Mouse (Mus musculus): ENCODE measurements at regions not wholly inside any gene's neighbourhood (a gene's known extent, or its start where the extent isn't known, plus 50 kb on each side); places are given as distances from the start of the nearest gene placed in this dataset.
"Not testable (repeated sequence)": the region's sequence is repeated elsewhere in the genome, so short reads cannot be mapped to it uniquely, and the experiment has no call there.

DNA sequence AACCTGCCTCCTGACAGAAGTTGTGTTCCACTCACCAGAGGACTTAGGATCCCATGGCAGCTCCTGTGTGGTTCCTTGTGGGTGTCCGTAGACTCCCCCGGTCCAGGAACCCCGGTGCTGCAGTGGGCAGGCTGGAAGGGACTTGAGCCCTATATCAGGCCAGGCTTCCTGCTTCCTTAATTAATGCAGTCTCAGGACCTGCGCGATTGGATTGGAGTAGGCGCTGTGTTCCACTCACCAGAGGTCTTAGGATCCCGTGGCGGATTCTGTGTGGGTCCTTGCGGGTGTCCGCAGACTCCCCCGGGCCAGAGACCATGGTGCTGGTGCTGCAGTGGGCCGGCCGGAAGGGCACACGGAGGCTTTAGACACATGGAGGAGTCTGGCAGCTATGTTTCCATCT, 288.7 kb downstream of the Fut8 start:
- H3K4me1 ChIP-seq (ENCODE audit: control insufficient read depth, insufficient read depth, low read length); H3K27ac ChIP-seq (ENCODE audit: insufficient read depth, low read length); H3K4me3 ChIP-seq (ENCODE audit: insufficient read depth, low read length): not testable (repeated sequence)

GRCm38 (mm10) chr12:77527499-77527898, 289.6 kb downstream of the Fut8 start:
- no peak for TF ChIP-seq CTCF (IDR thresholded peaks at IDR 0.05; ENCODE audit: borderline replicate concordance, insufficient read depth, low read length)
- no peak for TF ChIP-seq POLR2A (IDR thresholded peaks at IDR 0.05; ENCODE audit: low read depth, low read length)
- no peaks in the 10 kb centered on the region for H3K4me1 ChIP-seq (ENCODE audit: control insufficient read depth, insufficient read depth, low read length)
- no peak overlapping the region for H3K4me3 ChIP-seq (ENCODE audit: insufficient read depth, low read length)
- no peak overlapping the region for H3K27ac ChIP-seq (ENCODE audit: insufficient read depth, low read length)

DNA sequence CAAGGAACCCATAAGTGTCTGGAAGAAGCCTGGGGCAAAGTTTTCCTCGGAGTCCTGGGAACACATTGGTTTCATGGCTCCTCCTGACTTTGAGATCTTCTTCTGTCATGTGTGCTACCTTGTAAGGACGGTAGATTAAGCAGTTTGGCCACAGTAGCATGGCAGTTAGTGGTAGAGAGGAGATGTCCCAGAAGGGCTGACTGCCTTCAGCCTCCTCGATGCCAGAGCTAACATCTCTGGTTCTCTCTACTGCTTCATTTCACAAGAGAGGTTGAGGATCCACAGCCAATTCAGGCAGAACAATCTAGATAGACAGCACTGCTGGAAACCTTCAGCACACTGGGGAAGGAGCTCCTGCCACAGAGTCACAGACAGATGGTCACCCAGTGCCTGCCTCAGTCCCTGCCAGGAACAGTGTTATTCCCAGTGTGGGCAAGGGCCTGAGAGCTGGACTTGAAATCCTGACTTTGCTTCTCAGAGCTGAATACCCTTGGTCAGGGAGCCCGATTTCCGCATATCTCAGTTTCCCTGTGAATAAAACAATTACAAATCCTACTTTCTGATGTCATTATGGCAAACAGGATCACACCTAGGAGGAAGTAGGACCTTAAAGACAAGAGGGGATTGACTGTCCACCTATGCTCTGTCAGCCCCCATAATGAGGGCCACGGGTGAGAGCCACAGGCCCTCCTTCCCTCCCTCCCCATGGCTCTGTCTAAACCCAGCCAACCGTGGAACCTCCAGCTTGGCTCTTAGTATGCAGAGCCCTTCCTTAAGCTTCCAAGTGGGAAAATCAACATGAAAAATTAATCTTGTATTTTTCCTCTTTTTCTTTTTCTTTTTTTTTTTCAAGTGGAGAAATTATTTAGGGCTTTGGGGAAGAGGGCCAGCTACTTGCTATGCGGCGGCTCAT, 290.3 kb downstream of the Fut8 start:
- no peak for TF ChIP-seq CTCF (IDR thresholded peaks at IDR 0.05; ENCODE audit: borderline replicate concordance, insufficient read depth, low read length)
- no peak for TF ChIP-seq POLR2A (IDR thresholded peaks at IDR 0.05; ENCODE audit: low read depth, low read length)
- H3K4me1 ChIP-seq (ENCODE audit: control insufficient read depth, insufficient read depth, low read length), result no peaks in the 10 kb centered on the region
- H3K4me3 ChIP-seq (ENCODE audit: insufficient read depth, low read length), result no peak overlapping the region
- no peak overlapping the region for H3K27ac ChIP-seq (ENCODE audit: insufficient read depth, low read length)

DNA sequence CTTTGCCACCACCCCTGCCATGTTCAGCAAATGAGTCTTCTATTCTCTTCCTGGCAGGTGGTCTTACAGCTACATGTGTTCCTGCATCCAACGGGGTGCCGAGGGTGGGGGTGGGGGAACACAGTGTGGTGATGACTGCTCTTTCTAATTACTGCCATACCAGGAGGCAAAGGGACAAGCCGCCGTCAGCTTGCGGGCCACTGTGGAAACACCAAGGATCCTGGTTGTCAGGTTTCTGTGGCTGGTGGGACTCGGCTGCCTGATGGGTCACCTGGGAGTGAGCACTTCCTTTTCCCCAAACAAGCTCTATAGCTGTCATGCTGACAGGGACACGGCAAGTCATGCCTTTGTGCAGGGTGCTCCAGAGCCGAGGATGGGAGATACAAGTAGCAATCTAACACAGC, 290.9 kb downstream of the Fut8 start:
- Histone ChIP-seq H3K4me3 (ENCODE audit: insufficient read depth, low read length) (no peak overlapping the region), H3K4me1 (ENCODE audit: control insufficient read depth, insufficient read depth, low read length) (no peaks in the 10 kb centered on the region), H3K27ac (ENCODE audit: insufficient read depth, low read length) (no peak overlapping the region)
- TF ChIP-seq POLR2A (IDR thresholded peaks at IDR 0.05; ENCODE audit: low read depth, low read length), result no peak
- no peak for TF ChIP-seq CTCF (IDR thresholded peaks at IDR 0.05; ENCODE audit: borderline replicate concordance, insufficient read depth, low read length)

DNA sequence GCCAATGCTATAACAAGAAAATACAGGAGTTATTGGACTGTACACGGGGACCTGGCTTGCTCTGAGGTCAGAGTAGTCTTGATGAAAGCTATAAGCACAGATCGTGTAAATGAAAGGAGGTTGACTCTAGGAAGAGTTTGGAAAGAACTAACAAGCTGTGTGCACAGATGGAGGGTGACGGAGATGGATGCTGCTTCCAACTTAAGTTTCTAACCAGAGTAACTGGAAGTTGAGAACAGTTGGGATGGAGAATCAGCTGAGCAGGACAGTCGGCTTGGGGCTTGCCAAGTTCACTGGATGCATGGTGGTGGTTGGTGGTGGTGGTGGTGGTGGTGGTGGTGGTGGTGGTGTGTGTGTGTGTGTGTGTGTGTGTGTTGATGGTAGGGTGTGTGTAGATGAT, 291.5 kb downstream of the Fut8 start:
- Histone ChIP-seq H3K4me1 (ENCODE audit: control insufficient read depth, insufficient read depth, low read length) (no peaks in the 10 kb centered on the region), H3K4me3 (ENCODE audit: insufficient read depth, low read length) (no peak overlapping the region), H3K27ac (ENCODE audit: insufficient read depth, low read length) (no peak overlapping the region)
- TF ChIP-seq POLR2A (IDR thresholded peaks at IDR 0.05; ENCODE audit: low read depth, low read length), result no peak
- no peak for TF ChIP-seq CTCF (IDR thresholded peaks at IDR 0.05; ENCODE audit: borderline replicate concordance, insufficient read depth, low read length)

DNA sequence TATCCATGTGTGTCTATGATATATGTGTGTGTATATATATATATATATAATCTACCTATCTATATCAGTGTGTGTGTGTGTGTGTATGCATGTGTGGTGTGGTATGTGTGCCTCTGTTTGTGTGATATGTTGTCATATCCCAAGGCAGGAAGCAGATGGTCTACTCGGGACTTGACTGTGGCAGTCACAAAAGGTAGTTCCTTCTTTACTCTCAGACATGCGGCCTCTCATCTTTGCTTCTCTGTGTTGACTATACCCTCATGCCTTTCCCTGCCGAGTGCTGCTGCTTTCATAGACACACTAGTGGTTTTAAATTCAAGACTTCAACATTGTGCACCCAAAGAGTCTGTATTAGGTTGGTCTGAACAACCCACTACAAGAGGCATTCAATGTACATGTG, 292.0 kb downstream of the Fut8 start:
- H3K4me1 ChIP-seq (ENCODE audit: control insufficient read depth, insufficient read depth, low read length), result no peaks in the 10 kb centered on the region
- no peak for TF ChIP-seq POLR2A (IDR thresholded peaks at IDR 0.05; ENCODE audit: low read depth, low read length)
- TF ChIP-seq CTCF (IDR thresholded peaks at IDR 0.05; ENCODE audit: borderline replicate concordance, insufficient read depth, low read length), result no peak
- H3K27ac ChIP-seq (ENCODE audit: insufficient read depth, low read length), result no peak overlapping the region
- H3K4me3 ChIP-seq (ENCODE audit: insufficient read depth, low read length), result no peak overlapping the region

GRCm38 (mm10) chr12:77531294-77531693, 293.4 kb downstream of the Fut8 start:
- Histone ChIP-seq H3K4me1 (ENCODE audit: control insufficient read depth, insufficient read depth, low read length) (no peaks in the 10 kb centered on the region), H3K27ac (ENCODE audit: insufficient read depth, low read length) (no peak overlapping the region), H3K4me3 (ENCODE audit: insufficient read depth, low read length) (no peak overlapping the region)
- TF ChIP-seq CTCF (IDR thresholded peaks at IDR 0.05; ENCODE audit: borderline replicate concordance, insufficient read depth, low read length), result peak; percentile 27; the same call in 1 of the 2 replicates
- TF ChIP-seq POLR2A (IDR thresholded peaks at IDR 0.05; ENCODE audit: low read depth, low read length), result no peak

GRCm38 (mm10) chr12:77532547-77532946, 294.6 kb downstream of the Fut8 start:
- TF ChIP-seq POLR2A (IDR thresholded peaks at IDR 0.05; ENCODE audit: low read depth, low read length) (no peak), CTCF (IDR thresholded peaks at IDR 0.05; ENCODE audit: borderline replicate concordance, insufficient read depth, low read length) (no peak)
- no peak overlapping the region for H3K4me3 ChIP-seq (ENCODE audit: insufficient read depth, low read length)
- no peaks in the 10 kb centered on the region for H3K4me1 ChIP-seq (ENCODE audit: control insufficient read depth, insufficient read depth, low read length)
- no peak overlapping the region for H3K27ac ChIP-seq (ENCODE audit: insufficient read depth, low read length)

DNA sequence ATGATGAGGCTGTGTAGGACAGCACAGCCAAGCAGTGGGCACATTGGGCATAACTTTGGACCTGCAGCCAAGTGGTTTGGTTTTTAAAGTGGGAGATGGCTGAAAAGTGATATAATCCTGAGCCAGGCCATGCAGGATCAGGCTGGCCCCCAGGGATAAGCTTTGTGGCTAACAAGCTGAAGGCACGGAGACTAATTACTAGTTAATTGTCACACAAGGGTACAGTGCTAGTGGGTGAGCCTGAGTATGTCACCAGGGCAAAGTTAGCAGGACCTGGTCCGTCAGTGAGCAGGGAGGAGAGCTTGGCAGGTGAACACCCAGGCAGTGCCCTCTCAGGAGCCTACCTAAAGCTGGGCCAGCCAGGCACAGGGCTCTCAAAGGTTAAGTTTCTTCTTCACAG, 295.7 kb downstream of the Fut8 start:
- Histone ChIP-seq H3K27ac (ENCODE audit: insufficient read depth, low read length) (no peak overlapping the region), H3K4me1 (ENCODE audit: control insufficient read depth, insufficient read depth, low read length) (no peaks in the 10 kb centered on the region), H3K4me3 (ENCODE audit: insufficient read depth, low read length) (no peak overlapping the region)
- TF ChIP-seq CTCF (IDR thresholded peaks at IDR 0.05; ENCODE audit: borderline replicate concordance, insufficient read depth, low read length), result no peak
- TF ChIP-seq POLR2A (IDR thresholded peaks at IDR 0.05; ENCODE audit: low read depth, low read length), result no peak

GRCm38 (mm10) chr12:77534079-77534478, 296.2 kb downstream of the Fut8 start:
- TF ChIP-seq CTCF (IDR thresholded peaks at IDR 0.05; ENCODE audit: borderline replicate concordance, insufficient read depth, low read length) (no peak), POLR2A (IDR thresholded peaks at IDR 0.05; ENCODE audit: low read depth, low read length) (no peak)
- no peak overlapping the region for H3K4me3 ChIP-seq (ENCODE audit: insufficient read depth, low read length)
- H3K27ac ChIP-seq (ENCODE audit: insufficient read depth, low read length), result no peak overlapping the region
- no peaks in the 10 kb centered on the region for H3K4me1 ChIP-seq (ENCODE audit: control insufficient read depth, insufficient read depth, low read length)
